Mouse (Mus musculus): ENCODE measurements at regions not wholly inside any gene's neighbourhood (a gene's known extent, or its start where the extent isn't known, plus 50 kb on each side); places are given as distances from the start of the nearest gene placed in this dataset.

DNA sequence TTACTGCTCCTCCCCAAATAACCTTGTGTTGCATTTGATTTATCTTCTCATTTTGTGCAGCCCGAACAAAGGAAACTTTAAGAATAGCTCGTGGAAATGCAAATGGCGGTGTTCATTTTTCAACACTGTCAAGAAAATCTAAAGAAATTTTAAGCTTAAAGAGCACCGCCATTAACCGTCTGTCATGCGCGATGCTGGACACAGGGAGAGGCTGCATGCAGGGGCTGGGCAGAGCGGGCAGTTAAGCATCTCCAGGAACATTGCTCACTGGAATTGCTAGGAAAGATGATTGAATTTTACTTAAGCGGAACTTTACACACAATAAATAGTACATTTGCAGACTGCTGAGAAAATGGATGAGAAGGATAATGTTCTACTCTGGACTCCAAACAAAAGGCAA is 229.2 kb upstream of the Krr1 start:
- WGBS, result 92% methylated on average over 9 of the region's 9 CpGs
- TF ChIP-seq CTCF (IDR thresholded peaks at IDR 0.05; ENCODE audit: extremely low read depth, insufficient read length, insufficient replicate concordance, low read depth, low read length), result no peak
- TF ChIP-seq POLR2A (IDR thresholded peaks at IDR 0.05; ENCODE audit: low read depth, low read length), result no peak
- no peak overlapping the region for H3K4me3 ChIP-seq (ENCODE audit: low read depth, low read length)
- H3K27ac ChIP-seq (ENCODE audit: insufficient read depth, low read depth, low read length), result no peak overlapping the region
- peaks cover 3% of the 10 kb centered on the region for H3K4me1 ChIP-seq (ENCODE audit: control insufficient read depth, insufficient read depth, insufficient read length, low read length)
- no peaks in the 10 kb centered on the region for H3K27me3 ChIP-seq (ENCODE audit: control insufficient read depth, insufficient read depth, low read length)
- no peaks in the 10 kb centered on the region for H3K36me3 ChIP-seq (ENCODE audit: control insufficient read depth, insufficient read depth, low read length)

DNA sequence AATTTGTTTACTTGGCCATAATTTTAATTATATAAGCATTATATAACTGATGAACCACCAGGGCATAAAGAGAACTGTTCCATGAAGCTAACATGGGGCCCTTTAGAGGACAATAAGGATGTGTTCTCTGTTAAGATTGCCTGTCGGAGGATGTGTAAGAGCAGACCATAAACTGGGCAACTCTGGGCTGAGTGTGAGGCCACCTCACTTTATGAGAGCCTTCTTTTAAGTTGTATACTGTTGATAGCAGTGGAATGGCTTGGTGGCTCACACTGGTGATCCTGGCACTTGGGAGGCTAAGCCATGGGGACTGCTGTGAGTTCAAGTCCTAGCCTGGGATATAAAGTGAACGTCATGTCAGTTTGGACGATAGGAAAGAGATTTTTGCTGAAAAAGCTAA is 227.3 kb upstream of the Krr1 start:
- Histone ChIP-seq H3K4me1 (ENCODE audit: control insufficient read depth, insufficient read depth, insufficient read length, low read length) (peaks cover 3% of the 10 kb centered on the region), H3K27me3 (ENCODE audit: control insufficient read depth, insufficient read depth, low read length) (no peaks in the 10 kb centered on the region), H3K27ac (ENCODE audit: insufficient read depth, low read depth, low read length) (no peak overlapping the region), H3K4me3 (ENCODE audit: low read depth, low read length) (no peak overlapping the region), H3K36me3 (ENCODE audit: control insufficient read depth, insufficient read depth, low read length) (no peaks in the 10 kb centered on the region)
- TF ChIP-seq CTCF (IDR thresholded peaks at IDR 0.05; ENCODE audit: extremely low read depth, insufficient read length, insufficient replicate concordance, low read depth, low read length) (no peak), POLR2A (IDR thresholded peaks at IDR 0.05; ENCODE audit: low read depth, low read length) (no peak)
- 85% methylated on average over 3 of the region's 3 CpGs for WGBS

DNA sequence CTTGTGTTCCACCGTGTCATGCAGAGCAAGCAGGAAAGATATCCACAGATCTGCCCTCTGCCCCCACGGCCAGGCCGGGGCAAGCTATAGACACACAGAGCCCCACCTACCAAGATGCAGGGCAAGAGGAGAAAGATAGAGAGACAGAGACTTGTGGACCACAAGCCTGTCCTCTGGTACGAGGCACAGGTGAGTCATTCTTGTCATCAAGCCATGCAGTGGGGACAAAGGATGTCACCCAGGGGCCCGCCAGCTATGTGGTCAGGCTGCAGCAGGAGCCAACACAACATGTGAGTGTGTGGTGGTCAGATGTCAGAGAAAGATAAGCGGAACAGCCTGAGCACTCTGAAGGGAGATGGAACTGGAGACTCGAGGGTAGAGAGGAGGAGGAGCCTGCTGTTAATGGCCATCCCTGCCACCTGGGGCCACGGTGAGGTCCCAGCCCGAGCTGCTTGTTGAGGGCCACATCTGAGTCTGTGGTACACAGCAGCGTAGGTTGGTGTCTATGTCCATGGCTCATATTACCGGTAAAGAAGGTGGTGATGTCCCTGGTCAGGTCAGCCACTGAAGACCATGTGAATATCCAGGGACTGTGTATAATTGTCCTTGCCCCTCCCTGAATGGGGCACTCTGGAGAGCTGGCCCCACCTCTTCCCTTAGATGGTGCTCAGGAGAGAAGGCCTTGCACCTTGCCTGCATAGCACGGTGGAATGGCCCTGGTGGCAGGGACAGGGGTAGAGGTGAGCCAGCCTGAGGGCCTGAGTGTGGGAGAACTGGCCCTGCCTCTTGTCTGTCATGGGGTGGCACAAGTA is 226.2 kb upstream of the Krr1 start:
- 52% methylated on average over 12 of the region's 12 CpGs for WGBS
- H3K4me3 ChIP-seq (ENCODE audit: low read depth, low read length), result no peak overlapping the region
- TF ChIP-seq CTCF (IDR thresholded peaks at IDR 0.05; ENCODE audit: extremely low read depth, insufficient read length, insufficient replicate concordance, low read depth, low read length) (no peak), POLR2A (IDR thresholded peaks at IDR 0.05; ENCODE audit: low read depth, low read length) (no peak)

DNA sequence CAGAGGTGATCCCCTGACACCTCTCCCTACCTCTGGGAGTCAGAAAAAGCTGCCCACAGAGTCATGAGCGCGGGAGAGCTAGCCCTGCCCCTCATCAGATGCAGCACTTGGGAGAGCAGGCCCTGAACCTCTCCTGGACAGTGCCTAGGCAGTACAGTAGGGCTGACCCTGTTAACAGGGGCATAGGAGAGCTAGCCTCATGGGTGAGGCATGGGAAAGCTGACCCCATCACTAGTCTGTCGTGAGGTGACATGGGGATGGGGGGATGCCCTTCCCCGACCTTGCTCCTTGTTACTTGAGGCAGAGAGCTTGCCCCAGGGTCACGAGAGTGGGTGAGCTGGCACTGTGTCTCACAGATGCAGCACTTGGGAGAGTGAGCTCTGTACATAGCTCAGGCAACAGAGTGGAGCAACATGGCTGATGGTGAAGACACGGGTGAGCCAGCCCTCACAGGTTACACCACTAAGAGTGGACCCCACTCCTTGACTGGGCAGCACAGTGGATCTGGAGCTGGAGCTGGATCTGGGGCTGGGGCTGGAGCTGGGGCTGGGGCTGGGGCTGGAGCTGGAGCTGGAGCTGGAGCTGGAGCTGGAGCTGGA is 225.5 kb upstream of the Krr1 start:
- WGBS, result 95% methylated on average over 6 of the region's 6 CpGs
- no peak for TF ChIP-seq CTCF (IDR thresholded peaks at IDR 0.05; ENCODE audit: extremely low read depth, insufficient read length, insufficient replicate concordance, low read depth, low read length)
- TF ChIP-seq POLR2A (IDR thresholded peaks at IDR 0.05; ENCODE audit: low read depth, low read length), result no peak
- H3K4me3 ChIP-seq (ENCODE audit: low read depth, low read length), result no peak overlapping the region
- no peaks in the 10 kb centered on the region for H3K27me3 ChIP-seq (ENCODE audit: control insufficient read depth, insufficient read depth, low read length)
- H3K4me1 ChIP-seq (ENCODE audit: control insufficient read depth, insufficient read depth, insufficient read length, low read length), result peaks cover 3% of the 10 kb centered on the region; the same call in 1 of the 2 replicates
- no peaks in the 10 kb centered on the region for H3K36me3 ChIP-seq (ENCODE audit: control insufficient read depth, insufficient read depth, low read length)
- H3K27ac ChIP-seq (ENCODE audit: insufficient read depth, low read depth, low read length), result no peak overlapping the region

More for the DNA sequence above, 226.2 kb upstream of the Krr1 start:
- H3K27me3 ChIP-seq (ENCODE audit: control insufficient read depth, insufficient read depth, low read length), result no peaks in the 10 kb centered on the region
- no peaks in the 10 kb centered on the region for H3K36me3 ChIP-seq (ENCODE audit: control insufficient read depth, insufficient read depth, low read length)
- H3K27ac ChIP-seq (ENCODE audit: insufficient read depth, low read depth, low read length), result no peak overlapping the region
- H3K4me1 ChIP-seq (ENCODE audit: control insufficient read depth, insufficient read depth, insufficient read length, low read length), result peaks cover 3% of the 10 kb centered on the region

DNA sequence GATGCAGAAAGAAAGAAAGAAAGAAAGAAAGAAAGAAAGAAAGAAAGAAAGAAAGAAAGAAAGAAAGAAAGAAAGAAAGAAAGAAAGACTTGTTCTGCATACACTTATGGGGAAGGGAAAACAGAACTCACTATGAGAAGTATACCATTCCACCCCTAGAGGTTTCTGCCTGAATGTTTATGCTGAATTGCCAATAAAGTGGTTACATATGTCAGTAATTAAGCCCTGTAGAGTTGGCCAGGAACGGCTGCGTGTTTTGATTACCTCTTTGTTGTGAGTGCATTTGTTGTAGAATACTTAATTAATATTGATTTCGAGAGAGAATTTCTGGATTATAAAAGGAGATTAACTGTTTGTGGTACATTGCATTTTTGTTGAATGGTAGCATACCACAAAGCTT is 224.0 kb upstream of the Krr1 start:
- Histone ChIP-seq H3K4me3 (ENCODE audit: low read depth, low read length) (no peak overlapping the region), H3K4me1 (ENCODE audit: control insufficient read depth, insufficient read depth, insufficient read length, low read length) (peaks cover 3% of the 10 kb centered on the region; the same call in 1 of the 2 replicates), H3K27me3 (ENCODE audit: control insufficient read depth, insufficient read depth, low read length) (no peaks in the 10 kb centered on the region), H3K27ac (ENCODE audit: insufficient read depth, low read depth, low read length) (no peak overlapping the region), H3K36me3 (ENCODE audit: control insufficient read depth, insufficient read depth, low read length) (no peaks in the 10 kb centered on the region)
- TF ChIP-seq POLR2A (IDR thresholded peaks at IDR 0.05; ENCODE audit: low read depth, low read length) (no peak), CTCF (IDR thresholded peaks at IDR 0.05; ENCODE audit: extremely low read depth, insufficient read length, insufficient replicate concordance, low read depth, low read length) (no peak)
- 64% methylated on average over 3 of the region's 3 CpGs for WGBS

DNA sequence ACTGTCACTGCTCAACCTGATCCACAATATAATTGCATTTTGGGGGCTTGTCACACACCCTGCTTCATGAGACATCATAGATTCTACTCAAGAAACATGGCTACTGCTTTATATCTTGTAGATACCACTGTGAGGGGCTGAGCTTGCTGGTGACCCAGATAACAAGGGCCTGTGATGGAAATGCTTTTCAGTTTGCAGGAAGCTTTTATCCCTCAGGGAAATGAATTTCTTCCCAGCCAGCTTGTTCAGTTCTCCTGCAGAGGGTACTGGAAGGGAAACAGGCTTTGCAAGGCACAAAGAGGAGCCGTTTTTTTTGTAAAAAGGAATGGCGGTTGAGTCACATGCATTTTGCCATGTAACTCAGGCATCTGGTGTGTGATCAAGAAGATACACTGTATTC is 218.8 kb upstream of the Krr1 start:
- no peaks in the 10 kb centered on the region for H3K27me3 ChIP-seq (ENCODE audit: control insufficient read depth, insufficient read depth, low read length)
- H3K36me3 ChIP-seq (ENCODE audit: control insufficient read depth, insufficient read depth, low read length), result no peaks in the 10 kb centered on the region
- H3K4me3 ChIP-seq (ENCODE audit: low read depth, low read length), result no peak overlapping the region
- WGBS, result 90% methylated on average over 2 of the region's 2 CpGs
- no peak for TF ChIP-seq CTCF (IDR thresholded peaks at IDR 0.05; ENCODE audit: extremely low read depth, insufficient read length, insufficient replicate concordance, low read depth, low read length)
- no peak overlapping the region for H3K27ac ChIP-seq (ENCODE audit: insufficient read depth, low read depth, low read length)
- peaks cover 2% of the 10 kb centered on the region; the same call in 1 of the 2 replicates for H3K4me1 ChIP-seq (ENCODE audit: control insufficient read depth, insufficient read depth, insufficient read length, low read length)

DNA sequence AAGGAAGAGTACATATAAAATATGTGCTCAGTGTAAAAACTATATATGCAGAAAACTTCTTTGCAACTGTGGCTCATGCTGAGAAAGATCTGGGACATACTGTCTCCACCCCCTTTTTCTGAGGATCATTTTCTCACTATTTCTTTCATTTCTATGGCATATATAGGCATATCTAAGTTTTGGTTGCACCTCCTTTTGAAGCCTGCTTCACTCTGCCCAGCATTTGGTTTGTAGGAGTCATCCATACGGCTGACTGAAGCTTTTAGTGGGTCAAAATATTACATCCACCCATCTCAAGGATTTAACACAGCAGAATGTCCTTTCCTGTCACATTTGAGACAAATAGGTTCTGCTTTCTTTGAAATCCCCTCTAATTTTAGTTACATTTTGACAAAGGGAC is 216.5 kb upstream of the Krr1 start:
- H3K27ac ChIP-seq (ENCODE audit: insufficient read depth, low read depth, low read length), result no peak overlapping the region
- no peaks in the 10 kb centered on the region for H3K27me3 ChIP-seq (ENCODE audit: control insufficient read depth, insufficient read depth, low read length)
- 37% methylated on average over 1 of the region's 1 CpGs for WGBS
- H3K4me1 ChIP-seq (ENCODE audit: control insufficient read depth, insufficient read depth, insufficient read length, low read length), result peaks cover 2% of the 10 kb centered on the region; the same call in 1 of the 2 replicates
- H3K36me3 ChIP-seq (ENCODE audit: control insufficient read depth, insufficient read depth, low read length), result no peaks in the 10 kb centered on the region
- TF ChIP-seq CTCF (IDR thresholded peaks at IDR 0.05; ENCODE audit: extremely low read depth, insufficient read length, insufficient replicate concordance, low read depth, low read length) (no peak), POLR2A (IDR thresholded peaks at IDR 0.05; ENCODE audit: low read depth, low read length) (no peak)
- H3K4me3 ChIP-seq (ENCODE audit: low read depth, low read length), result no peak overlapping the region

Measured in small intestine, adult 2 months (tissue).